Mouse (Mus musculus) ES-CJ7 (cell line): Measurements from ENCODE around the gene Zkscan3.
"Not testable (repeated sequence)": the region's sequence is repeated elsewhere in the genome, so short reads cannot be mapped to it uniquely, and the experiment has no call there.

Experiments
- DNase-seq: peaks from one replicate; pipeline ENCODE4 v3.0.0; 2011; ENCODE audit warnings: low read depth, low spot score

Zkscan3 gene

DNA sequence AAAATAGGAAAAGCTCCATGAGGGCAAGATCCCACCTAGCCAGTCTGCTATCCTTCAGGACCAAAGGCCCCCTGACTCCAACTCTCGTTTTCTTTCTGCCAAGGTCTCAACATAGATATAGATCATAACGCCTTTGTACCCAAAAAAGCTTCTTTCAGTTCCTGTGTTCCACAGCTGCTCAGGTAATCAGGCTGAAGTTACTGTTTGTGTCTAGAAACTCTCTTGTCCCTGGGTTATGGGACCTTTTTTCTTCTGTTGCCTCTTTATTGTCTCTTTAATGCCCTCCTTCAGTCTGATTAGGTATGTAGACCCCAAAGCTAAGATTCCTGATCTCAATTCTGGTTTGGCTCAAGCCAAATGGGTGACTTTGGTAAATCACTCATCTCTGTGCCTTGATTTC, 5.1 kb downstream of the Zkscan3 start:
- no peak for DNase-seq

DNA sequence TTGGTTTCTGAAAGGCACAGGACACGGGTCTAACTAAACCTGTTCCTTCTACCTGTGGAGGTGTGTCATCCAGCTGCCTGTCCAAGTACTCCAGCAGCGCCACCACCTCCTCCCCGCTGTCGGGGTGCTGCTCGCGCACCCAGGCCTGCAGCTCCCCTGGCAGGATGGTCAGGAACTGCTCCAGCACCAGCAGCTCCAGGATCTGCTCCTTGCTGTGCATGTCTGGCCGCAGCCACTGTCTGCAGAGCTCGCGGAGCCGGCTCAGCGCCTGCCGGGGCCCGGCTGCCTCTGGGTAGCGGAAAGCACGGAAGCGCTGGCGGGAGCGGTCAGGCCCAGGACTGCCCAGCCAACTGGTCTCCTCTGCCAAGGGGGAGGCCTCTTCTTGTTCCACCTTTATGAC, 6.5 kb downstream of the Zkscan3 start:
- not testable (repeated sequence) for DNase-seq

DNA sequence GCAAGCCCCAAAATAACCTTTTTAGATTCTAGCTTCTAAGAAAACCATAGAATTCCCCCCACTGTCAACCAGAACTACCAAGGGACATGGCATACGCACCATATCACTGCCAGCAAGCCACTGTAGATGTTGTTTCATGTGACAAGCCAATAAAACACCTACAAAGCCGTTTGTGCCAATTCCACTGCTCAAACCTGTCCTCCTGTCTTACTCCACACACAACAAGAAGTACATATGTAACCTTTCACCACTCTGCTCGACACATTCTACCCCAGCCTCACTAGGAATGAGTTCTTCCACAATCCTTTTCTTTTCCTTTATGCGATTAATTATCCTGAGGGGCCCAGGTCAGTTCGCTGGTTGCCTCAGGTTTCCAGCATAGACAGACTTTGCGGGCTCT, 6.9 kb downstream of the Zkscan3 start:
- DNase-seq = no peak

DNA sequence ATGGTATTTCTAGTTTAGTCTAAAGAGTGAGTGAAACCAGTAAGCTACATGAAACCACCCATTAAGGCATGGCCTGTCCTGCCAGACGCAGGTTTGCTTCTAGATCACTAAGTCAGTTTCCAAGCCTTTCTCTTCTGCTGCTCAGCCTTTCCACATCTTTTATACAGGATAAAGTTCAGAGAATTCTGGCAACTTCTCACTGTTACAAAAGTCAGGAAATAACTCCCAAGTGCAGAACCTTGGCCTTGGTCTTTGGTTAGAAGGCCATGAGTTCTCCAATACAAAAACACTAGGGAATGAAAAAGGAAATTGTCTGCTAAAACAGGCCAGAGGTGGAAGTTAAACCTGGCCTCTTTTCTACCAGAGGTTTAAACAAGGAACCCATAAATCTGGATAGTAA, 7.3 kb downstream of the Zkscan3 start:
- DNase-seq = no peak

DNA sequence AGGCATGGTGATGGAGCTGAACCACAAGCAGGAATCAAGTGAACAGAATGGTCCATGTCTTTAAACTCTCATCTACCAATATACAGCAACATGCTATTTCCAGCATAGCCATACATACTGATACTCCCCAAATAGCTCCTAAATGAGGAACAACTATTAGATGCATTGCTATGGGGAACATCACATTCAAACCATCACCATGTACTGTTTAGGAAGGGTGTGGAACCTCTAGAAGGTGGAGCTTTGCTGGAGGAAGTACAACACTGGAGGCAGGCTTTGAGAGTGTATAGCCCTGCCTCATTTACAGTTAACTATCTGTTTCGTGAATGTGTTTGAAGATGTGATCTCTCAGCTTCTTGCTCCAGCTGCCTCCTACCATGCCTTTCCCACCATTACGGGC, 24.8 kb downstream of the Zkscan3 start:
- DNase-seq = no peak

DNA sequence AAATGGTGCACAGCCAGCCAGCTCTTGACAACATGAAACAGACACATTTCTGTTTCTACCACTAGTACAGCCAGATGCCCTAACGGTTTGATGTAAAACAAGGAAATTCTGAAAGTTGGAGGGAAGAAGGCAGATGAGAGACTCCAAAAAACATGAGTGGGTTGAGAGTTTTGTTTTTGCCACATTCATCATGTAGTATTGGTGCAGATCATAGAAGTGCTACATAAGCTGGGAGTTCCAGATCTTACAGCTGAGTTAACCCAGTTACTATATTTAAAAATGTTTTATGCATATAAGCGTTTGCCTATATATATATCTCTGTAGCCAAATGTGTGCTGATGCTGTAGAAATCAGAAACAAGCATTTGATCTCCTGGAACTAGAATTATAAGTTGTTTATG, 29.9 kb downstream of the Zkscan3 start:
- DNase-seq = no peak

DNA sequence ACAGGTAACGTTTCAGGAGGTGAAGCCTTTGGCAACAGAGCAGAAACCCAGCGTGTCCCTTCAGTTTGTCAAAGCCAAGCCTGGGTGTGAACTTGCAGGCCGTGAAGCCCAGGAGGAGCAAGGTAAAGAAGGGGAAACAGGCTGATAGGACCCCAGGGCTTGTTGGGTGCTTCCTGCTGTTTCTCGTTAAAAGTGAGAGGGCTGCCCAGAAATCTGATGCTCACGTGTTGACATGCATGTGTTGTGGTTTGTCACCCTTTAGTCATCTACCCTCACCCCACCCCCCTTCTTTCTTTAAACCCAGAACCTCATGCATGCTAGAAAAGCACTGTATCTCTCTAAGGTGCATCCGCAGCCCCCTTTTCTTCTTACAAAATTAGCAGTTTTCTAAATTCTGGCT, 35.9 kb downstream of the Zkscan3 start:
- DNase-seq = no peak

- DNase-seq = peak; percentile 26
Observed at GRCm38 (mm10) chr13:21363719-21364118, 38.8 kb downstream of the Zkscan3 start.

DNA sequence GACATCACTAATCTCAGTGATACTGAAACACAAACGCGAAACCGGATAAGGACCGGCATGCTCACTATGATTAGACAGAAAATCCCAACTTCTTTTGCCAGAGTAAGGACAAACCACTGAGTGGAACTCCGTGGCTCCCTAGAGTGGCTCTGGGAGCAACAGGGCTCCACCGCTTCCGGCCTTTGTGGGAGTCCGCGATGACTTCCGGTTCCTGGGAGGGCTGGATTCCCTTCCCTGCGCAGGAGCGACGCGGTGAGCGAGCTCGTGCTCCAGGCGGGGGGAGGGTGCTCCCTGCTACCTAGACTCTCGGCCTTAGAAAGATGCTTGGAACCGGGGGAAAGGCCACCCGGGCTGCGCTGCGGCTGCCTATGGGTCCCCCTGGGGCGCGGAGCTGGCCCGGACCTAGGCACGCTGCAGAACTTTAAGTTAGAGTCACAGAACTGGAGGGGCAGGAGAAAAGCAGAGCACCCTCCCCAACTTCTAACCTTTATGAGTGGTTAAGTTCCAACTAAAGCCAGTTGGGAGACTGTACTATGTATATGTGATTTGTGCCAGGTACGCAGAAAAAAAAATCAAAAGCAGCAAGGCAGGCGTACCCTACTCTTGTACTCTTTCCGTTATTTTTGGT, 39.8 kb downstream of the Zkscan3 start, which contains the start of gene Zscan12:
TSS of gene Zscan12 (plus strand) at position 200 of the 628 bp plus-strand sequence.
- DNase-seq = peak; percentile 94

GRCm38 (mm10) chr13:21350593-21350992, 52.0 kb downstream of the Zkscan3 start:
- DNase-seq = no peak

DNA sequence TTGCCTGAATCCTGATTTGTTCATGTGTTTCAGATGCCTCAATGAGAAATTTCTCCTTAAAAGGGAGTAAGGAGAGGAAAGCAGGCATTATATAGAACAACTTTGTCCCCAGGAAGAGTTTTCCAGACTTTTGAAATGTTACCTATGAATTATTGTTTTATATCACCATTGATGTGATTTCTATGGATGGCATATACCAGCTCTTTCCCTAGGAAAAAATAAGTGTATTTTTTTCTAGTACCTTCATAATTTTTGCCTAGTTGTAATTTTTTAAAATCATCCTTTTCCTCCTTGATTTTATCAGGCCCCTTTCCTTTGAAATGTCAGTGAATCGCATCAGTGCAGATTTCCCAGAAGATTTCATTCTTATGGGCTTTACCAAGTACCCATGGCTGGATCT, 55.9 kb downstream of the Zkscan3 start, which contains the start of gene Olfr1367:
TSS of gene Olfr1367 (plus strand) at position 301 of the 400 bp plus-strand sequence.
- no peak for DNase-seq
